Mouse (Mus musculus) cerebellum, adult 18-20 months (tissue): ENCODE measurements around the gene Celsr2.

Experiments used
- DNase-seq, 2 experiments: peaks; one replicate each; pipeline ENCODE4 v3.0.0; 2021

Celsr2 gene

DNA sequence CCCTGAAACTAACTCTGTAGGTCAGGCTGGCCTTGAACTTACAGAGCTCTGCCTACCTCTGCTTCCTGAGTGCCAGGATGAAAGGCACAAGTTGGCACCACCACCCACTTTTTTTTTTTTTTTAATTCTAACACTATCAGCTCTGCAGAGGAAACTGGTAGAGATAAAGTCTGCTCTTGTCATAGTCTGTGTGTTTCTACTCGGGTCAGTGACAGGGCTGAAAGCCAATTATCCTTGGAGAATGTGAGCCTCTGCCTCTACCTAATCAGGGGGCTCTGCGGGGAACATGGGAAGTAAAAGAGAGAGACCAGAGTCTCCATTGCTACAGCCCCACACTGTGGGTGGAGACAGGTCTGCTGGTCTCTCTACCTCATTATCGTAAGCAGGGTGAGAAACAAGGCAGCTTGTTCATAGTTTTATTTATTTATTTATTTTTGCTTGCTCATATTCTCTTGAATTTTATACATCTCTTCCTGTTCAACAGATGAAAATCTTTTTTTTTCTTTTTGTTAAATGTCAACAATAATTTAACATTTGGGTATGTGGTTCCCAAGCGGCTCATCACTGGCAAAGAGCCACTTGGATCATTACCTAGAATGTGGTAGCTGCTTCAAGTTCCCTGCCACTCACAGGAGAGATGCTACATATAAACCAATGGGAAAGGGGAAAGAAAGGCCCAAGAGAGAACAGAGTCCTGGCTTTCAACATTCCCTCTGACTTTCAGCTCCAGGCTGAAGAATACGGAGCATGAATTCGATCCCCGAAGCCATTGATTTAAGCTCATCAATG, 36.3 kb downstream of the Celsr2 start:
- no peak for DNase-seq

DNA sequence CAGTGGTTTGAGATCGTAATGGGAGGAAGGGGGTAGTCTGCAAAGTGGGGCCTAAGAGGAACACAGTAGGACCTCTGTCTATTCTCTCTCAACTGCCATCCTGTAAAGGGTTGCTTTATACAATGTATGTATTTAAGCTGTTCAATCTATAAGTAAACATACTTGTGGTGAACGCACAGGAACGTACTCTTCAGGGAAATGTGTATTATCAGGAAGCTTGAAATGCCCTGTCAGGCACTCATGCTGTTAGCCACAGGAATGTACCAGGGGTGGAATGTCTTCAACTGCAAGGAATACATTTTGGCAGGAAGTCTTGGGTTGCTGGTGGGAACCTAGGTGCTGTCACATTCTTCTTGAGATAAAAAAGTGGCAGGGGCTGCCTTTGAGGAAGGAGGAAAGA, 42.7 kb downstream of the Celsr2 start:
- DNase-seq: no peak

DNA sequence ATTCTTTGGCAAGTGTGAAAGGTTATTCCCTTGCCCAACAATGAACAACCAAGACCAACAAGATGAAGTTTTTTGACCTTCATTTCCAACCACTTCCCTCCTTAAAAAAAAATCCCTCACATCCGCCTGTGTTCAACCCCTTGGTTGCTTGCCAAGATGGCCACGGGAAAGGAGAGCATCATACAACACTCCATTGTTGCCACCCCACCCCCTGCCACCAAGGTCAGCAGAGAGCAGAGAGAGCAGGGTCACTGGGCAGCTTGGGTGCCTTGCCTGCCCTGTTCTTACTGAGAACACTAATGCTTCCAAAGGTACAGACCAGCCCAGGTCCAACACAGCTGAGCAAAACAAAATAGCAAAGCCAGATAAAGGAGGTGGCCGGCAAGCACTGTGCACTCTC, 43.1 kb downstream of the Celsr2 start:
- no peak for DNase-seq

DNA sequence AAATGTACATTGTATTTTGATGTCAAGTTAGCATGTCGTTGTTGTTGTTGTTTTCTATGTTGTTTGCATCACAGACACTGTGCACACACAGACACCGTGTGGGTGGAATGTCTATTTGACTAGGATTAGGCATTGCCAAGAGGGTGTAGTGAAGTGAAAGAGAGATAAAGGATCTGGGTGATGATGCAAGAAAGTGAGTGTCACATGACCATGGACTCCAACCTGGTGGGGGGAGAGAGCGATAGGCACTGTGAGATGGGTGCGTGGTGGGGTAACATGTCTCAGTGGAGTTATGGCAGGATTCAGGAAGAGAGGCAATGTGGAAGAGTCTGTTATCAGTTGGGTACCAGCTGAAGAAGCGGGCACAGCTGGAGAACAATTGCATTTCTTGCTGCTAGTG, 46.6 kb downstream of the Celsr2 start:
- DNase-seq: no peak

DNA sequence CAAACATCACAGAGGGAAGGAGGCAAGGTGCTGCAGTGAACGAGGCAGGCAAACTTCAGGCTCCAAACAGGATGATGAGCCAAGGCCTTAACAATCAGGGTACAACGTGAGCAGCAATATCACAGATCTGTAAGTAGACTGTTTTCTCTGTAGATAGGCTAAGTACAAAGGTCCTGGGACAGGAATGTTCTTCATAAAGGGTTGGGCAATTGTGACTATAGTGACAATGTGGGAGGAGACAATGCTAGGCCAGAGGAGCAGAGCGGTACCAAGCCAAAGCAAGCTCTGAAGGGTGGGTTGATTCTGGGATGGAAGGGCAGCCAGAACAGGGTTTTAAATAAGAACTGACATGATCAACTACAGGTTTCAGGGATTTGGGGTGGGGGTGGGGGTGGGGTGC, 47.5 kb downstream of the Celsr2 start:
- no peak for DNase-seq

DNA sequence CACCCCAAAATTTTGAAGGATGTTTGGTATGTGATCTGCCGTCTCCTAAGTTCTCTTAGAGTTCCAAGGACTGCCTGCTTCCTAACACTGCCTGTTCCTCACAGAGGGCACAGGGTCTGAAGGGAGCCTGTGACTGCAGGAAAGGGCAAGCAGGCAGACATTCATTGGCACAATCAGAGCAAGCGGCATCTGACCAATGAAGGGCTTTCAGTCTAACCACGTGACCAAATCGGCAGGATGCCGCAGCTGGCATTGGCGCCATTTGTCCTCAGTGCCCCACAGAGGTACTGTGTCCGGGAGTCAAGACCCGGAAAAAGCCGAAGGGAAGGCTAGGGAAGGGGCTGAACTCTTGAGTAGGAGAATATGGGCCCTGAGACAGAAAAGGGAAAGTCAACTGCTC, 48.2 kb downstream of the Celsr2 start:
- peak in 1 of 2 experiments; percentile 26 for DNase-seq

DNA sequence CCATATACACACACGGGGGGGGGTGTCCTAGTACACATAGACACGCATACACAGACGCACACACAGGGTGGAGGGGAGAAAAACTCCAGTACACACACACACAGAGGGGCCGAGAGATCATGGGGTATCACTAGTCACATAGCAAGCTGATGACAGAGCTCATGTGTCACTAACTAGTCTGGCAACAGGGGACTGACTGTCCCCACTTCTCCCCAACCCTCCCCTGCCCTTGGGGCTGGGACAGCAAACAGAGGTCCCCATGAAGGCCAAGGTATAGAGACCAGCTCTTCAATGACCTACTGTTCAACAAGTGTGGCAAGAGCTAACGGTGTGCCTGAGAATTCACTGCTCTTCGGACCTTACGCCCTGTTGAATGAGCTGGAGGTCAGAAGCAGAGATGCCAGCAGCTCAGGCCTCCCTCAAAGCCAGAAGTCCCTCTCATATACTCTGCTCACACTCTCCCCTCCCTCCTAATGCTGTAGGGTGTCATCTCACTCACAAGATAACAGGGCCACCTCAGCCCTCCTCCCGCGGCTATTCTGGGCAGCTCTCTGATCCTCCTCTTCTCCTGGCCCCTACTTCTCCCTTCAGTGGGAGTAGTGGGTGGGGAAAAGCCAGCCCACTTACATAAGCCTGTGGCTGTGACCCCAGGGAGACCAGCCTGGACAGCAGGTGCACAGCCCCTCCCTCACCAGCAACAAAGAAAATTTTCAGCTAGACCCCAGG, 50.9 kb downstream of the Celsr2 start, which contains the start of gene Mybphl:
Gene Mybphl (plus strand): TSS at position 642 of the 726 bp plus-strand sequence.
- DNase-seq: no peak

DNA sequence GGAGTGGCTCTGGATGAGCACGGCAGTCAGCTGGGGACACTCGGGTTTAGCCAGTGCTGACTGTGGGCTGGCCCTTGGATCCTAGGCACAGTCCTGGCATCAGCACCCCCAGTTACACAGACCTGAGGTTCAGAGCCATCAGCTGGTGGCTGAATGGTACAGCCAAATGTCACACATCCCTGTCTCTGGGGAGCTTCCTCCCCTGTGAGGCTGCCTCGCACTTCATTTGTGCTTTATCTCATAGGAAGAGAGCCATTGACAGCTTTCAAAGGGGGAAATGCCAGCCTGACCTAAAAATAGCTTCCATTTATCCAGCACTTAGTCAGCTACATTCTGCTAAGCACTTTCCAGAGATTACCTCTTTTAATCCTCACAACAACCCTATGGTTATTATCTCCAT, 51.7 kb downstream of the Celsr2 start:
- no peak for DNase-seq

DNA sequence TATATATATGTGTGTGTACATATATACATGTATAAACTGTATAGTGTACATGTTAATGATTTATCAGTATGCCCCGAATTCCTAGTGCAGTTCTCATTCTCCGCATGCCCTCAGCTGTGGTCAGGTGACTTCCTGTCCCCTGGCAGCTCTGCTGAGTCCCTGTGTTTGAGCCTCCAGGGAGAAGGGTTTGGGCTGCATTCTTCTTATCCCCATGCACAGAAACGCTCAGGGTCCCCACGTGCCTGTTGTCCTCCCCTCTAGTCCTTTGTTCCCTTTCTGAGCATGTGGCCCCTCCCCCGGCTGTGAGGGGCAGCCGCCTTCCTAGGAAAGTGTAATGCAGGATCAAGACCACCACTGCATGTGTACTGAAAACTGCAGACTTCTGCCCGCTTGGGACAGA, 54.5 kb downstream of the Celsr2 start:
- no peak for DNase-seq

DNA sequence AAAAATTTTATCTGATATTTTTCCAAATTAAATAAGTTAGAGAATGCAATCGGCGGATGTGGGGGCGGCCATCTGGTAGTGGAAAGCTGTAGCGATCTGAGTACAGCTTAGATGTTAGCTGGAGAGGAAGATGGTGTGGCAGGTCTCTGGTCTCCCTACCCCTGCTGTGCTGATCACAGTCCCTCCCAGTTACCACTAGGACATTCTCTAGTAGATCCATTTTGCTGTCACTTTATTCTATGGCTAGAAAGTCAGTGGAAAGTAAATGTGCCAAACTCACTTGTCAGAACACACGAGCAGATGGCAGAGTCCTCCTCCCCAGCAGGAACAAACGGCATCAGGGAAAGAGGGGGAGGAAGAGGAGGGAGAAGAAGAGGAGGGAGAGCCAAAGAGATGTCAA, 56.9 kb downstream of the Celsr2 start:
- DNase-seq: peak; percentile 17 to 34

DNA sequence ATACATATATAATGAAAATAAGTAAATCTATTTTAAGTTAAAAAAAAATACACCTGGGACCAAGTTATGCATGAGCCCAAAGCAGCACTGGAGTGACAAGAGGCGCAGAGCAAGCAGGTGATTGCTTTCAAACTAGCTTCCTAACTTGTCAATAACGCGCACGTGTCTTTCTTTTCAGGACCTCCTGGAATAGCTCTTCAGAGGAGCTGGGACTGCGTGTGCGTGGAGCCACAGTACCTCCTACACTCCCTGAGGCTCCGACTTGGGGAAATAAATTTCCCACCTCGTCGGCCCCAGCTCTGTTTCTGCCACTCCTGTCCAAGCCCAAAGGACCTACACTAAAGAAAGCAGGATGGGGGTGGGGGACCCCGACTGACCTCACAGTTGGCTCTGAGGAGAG, 58.3 kb downstream of the Celsr2 start:
- DNase-seq: no peak

DNA sequence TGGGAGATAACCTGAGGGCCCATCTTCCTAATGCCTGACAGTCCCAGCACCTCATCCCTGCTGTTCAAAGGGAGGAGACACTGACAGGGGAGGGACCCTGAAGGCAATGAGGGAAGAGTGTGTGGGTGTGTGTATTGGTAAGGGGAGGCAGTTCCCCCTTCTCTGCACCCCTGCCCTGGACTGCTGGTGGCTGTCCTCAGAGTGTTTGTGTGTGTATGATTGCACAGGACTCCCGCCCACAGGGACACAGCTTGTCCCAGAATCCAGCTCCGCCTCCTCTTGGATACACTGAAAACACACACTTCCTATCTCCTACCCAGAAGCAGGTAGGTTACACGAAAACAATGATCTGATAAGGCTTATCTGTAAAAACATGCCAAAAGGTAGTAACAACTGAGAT, 60.1 kb downstream of the Celsr2 start:
- no peak for DNase-seq

DNA sequence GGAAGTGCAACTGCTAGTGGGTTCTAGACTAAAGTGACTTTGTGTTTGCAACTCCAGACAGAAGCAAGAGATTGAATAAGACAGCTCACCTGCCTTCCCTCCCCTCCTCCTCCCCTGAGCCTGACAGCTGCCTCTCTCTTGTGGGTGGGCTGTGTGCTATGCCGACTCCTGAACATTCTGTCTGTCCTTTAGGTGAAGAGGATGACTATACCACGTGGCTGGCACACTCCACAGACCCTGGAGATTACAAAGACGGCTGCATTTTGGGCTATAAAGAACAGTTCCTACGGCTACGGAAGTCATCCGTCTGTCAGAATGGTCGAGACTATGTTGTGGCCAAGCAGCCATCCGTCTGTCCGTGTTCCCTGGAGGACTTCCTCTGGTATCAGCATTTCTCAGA, 67.0 kb downstream of the Celsr2 start:
- DNase-seq: no peak

DNA sequence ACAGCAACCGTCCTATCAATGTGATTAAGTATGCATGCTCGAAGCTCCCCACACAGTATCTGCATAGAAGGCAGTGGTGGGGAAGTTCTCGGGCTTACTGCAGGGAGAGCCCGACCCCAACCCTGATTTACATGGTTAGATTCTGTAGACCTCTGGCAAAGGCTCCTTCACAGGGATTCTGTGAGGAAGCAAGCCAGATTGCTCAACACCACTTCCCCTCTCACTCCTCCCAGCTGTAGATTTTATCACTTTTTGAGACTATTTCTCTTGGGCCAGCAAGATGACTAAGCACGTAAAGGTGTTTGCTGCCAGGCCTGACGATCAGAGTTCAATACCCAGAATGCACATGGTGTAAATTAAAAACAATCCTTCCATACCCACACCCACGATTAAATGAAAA, 69.5 kb downstream of the Celsr2 start:
- DNase-seq: no peak

DNA sequence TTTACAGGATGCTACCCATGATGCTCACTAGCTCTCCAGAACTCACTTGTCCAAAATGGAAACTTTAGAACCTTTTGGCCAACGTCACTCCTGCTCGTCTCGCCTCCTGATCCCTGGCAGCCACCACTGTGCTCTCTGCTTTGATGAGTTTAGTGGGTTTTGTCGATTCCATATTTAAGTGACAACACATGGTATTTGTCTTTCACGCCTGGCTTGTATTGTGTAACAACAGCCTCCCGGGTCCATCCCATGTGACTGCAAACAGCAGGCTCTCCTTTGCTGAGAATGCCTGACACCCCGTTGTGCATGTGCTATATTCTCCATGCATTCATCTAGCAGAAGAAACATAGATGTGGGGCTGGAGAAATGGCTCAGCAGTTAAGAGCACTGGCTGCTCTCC, 73.2 kb downstream of the Celsr2 start:
- no peak for DNase-seq

DNA sequence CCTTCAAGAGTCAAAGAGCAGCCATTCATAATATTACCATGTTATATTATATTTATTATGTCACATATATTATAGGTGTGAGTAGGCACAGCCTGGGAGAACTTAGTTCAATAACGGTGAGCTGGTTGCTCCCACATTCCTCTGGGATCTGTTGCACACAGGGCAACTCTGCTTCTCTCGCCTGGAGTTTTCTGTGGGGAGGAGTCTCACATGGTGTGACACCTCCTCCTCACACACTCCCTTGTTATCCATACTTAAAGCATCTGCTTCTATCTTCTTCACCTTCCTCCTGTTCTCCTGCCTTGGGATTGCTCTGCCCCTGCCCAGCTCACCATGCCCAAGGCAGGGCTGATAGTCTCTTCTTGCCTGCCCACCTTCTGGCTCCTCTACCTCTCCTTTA, 74.3 kb downstream of the Celsr2 start:
- no peak for DNase-seq
